Mouse (Mus musculus): ENCODE measurements at regions not wholly inside any gene's neighbourhood (a gene's known extent, or its start where the extent isn't known, plus 50 kb on each side); places are given as distances from the start of the nearest gene placed in this dataset.
"Not testable (repeated sequence)": the region's sequence is repeated elsewhere in the genome, so short reads cannot be mapped to it uniquely, and the experiment has no call there.

DNA sequence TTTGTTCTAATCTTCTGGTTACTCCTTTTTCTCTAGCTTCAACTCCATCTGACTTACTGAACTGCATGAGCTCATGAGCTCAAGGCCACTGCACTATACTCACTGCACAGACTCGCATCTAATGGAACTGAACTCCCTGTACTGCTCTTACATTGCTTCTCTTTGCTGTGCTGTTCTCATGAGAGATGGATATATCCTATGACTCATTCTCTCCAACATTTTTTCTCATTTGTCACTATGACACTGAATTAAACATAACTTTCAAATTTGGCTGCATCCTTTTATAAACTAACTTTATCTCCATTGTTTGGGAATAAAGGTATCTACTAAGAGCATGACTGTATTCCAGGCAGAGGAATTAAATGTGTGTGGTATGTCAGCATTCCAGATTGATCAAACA lies 806.2 kb downstream of the Rab28 start:
- DNase-seq = no peak

DNA sequence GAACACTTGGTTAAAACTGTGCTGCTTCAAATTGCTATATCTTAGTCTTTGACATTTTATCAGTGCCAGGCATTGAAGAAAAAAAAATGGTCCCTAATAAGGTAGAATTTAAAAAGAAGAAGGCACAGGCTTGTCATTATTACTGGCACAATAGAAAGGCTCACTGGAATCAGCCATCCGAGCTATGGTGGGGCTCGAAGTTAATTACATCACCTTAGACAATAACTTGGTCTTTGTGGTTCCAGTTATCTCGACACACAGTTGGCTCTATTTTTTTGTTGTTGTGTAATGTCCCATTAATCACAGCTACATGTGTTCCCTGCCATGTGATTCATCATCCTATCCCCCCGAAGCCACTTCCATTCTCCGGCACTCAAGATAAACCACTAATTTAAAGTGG lies 825.1 kb downstream of the Rab28 start:
- no peak for DNase-seq

DNA sequence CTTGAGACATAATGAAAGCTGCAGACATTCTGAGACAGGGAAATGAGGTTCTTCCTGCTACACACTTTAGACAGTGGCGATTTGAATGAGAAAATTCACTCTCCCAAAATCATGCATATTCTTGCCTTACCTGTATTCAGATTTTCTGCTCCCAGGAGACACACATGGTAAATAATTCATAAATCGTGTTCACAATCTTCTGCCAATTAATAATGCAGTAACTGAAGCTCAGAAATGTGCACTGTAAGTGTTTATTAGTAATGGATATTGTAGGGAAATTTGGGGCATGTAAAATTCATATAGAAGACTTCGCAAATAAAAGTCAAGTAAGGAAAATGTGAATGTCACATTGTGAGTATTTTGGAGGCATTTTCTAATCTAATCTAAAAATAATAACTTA lies 830.2 kb downstream of the Rab28 start:
- DNase-seq = no peak

DNA sequence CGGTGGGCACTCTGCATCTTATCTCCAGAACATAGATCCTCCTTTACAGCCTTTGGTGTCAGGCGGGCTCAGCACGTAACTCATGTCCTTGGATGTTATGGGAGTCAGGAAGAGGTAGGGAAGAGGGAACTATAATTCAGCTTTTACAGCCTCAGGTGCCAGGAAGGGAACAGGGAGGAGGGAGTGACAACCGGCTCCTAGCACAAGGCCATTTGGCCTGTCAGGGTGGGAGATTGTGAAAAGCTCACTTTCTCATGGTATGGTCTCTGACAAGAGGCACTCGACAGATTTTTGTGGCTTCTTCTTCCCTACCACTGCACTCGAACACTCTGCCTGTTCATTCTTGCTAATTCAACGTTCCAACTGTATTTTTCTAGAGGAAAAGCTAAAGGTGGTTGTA lies 845.6 kb downstream of the Rab28 start:
- DNase-seq = not testable (repeated sequence)
